Mouse (Mus musculus): ENCODE measurements around the gene Ngrn.

DNA sequence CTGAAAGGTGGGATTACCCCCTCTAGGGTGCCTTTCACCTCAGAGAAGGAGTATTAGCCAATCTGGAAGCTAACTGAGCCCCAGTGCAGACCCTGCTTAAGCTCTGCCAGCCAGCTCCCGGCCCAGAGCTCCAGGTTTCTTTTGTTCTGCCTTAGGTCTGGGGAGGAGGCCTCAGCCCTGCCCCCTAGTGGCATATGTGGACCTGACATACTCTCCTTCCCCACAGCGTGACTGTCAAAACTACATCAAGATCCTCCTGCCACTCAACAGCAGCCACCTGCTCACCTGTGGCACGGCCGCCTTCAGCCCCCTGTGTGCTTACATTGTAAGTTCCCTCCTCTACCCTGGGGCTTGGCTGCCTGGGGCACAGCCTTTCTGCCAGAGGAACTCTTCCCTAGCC lies 45.6 kb upstream of the Ngrn start:
- TF ChIP-seq CTCF (IDR thresholded peaks at IDR 0.05; ENCODE audit: low read depth, low read length) (peak; percentile 94), POLR2A (IDR thresholded peaks at IDR 0.05; ENCODE audit: extremely low read depth, insufficient read depth, low read length) (no peak)

Data from liver, adult 2 months (tissue).